Mouse (Mus musculus) hindbrain, embryonic 12.5 days (tissue): ENCODE measurements around the gene Nme3. TPM values are rescaled to one million over a fixed set of nuclear protein-coding genes. Genes with fewer than 3 reads are reported as not detected.

Experiments used
- ATAC-seq: fragments of 200-750 bp; cut with Nextera tagmentation; 2 replicates; pipeline ENCODE4 v1.8.0; 2017; ENCODE audit warnings: moderate TSS enrichment; ENCODE audit not compliant: low FRiP score
- H3K27ac ChIP-seq: fragments of 300-500 bp; sonication (generic); 2 replicates; pipeline ENCODE4 v1.5.1; 2016; ENCODE audit warnings: mild to moderate bottlenecking
- H3K27me3 ChIP-seq: fragments of 300-500 bp; sonication (generic); 2 replicates; pipeline ENCODE4 v1.6.1; 2016; ENCODE audit warnings: mild to moderate bottlenecking
- H3K36me3 ChIP-seq: fragments of 300-500 bp; sonication (generic); 2 replicates; pipeline ENCODE4 v1.6.1; 2016; ENCODE audit warnings: mild to moderate bottlenecking
- H3K4me1 ChIP-seq: fragments of 300-500 bp; sonication (generic); 2 replicates; pipeline ENCODE4 v1.6.1; 2016
- H3K4me2 ChIP-seq: fragments of 300-500 bp; sonication (generic); replicated peaks from 2 replicates; pipeline ENCODE4 v1.6.1; 2016; ENCODE audit warnings: mild to moderate bottlenecking
- H3K4me3 ChIP-seq: fragments of 300-500 bp; sonication (generic); 2 replicates; pipeline ENCODE4 v1.5.1; 2016; ENCODE audit warnings: mild to moderate bottlenecking
- H3K9ac ChIP-seq: fragments of 300-500 bp; sonication (generic); 2 replicates; pipeline ENCODE4 v1.6.1; 2016; ENCODE audit warnings: mild to moderate bottlenecking, moderate library complexity
- H3K9me3 ChIP-seq: fragments of 300-500 bp; sonication (generic); replicated peaks from 2 replicates; pipeline ENCODE4 v1.6.1; 2016; ENCODE audit warnings: mild to moderate bottlenecking
- WGBS: fragments of 180-500 bp; shearing (Covaris S2); methylation state at CpG from one replicate; pipeline ENCODE4 v1.1.7; 2016; 5-methylcytosine and 5-hydroxymethylcytosine counted together
- polyA plus RNA-seq: library from polyadenylated mRNA; unstranded; fragments of >200 nt; fragmentation: Nextera tagmentation; extraction: Ambion mirVana; gene quantifications from 2 replicates; pipeline ENCODE4 v1.2.1, GENCODE M21; 2016

Nme3 gene
- polyA plus RNA-seq, 1 experiment from 2014 or later: 49.8 TPM

DNA sequence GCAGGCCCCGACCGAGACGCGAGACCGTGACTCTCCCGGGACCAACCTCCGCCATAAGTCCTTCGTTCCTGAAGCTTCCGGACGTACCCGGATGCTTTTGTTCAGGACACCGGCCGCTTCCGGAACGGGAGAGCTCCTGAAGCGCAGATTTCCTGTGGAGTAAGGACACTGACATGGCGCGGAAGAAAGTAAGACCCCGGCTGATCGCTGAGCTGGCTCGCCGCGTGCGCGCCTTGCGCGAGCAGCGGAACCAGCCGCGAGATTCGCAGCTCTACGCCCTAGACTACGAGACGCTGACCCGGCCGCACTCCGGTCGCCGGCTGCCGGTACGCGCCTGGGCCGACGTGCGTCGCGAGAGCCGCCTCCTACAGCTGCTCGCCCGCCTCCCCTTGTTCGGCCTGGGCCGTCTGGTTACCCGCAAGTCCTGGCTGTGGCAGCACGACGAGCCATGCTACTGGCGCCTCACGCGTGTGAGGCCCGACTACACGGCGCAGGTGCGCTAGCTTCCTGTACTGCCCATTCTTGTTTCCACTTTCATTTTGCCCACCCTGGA is 1.2 kb upstream of the Nme3 start, which contains the start of the genes Eme2 and Mrps34:
Gene Eme2, minus strand, starts transcription at position 93 of the 553 bp plus-strand sequence.
Gene Mrps34, plus strand, starts transcription at position 122 of the 553 bp plus-strand sequence.
- Histone ChIP-seq H3K27ac (peak within 1 kb of the TSS; percentile 83), H3K9ac (peak within 1 kb of the TSS; percentile 89), H3K36me3 (peaks cover 65% of the 10 kb centered on the region), H3K9me3 (no peaks in the 10 kb centered on the region), H3K4me1 (peaks cover 34% of the 10 kb centered on the region), H3K4me2 (peak within 1 kb of the TSS; percentile 98), H3K27me3 (no peaks in the 10 kb centered on the region), H3K4me3 (peak within 1 kb of the TSS; percentile 78)
- ATAC-seq: peak; percentile 44
- WGBS: under 1% methylated on average over 62 of the region's 62 CpGs

DNA sequence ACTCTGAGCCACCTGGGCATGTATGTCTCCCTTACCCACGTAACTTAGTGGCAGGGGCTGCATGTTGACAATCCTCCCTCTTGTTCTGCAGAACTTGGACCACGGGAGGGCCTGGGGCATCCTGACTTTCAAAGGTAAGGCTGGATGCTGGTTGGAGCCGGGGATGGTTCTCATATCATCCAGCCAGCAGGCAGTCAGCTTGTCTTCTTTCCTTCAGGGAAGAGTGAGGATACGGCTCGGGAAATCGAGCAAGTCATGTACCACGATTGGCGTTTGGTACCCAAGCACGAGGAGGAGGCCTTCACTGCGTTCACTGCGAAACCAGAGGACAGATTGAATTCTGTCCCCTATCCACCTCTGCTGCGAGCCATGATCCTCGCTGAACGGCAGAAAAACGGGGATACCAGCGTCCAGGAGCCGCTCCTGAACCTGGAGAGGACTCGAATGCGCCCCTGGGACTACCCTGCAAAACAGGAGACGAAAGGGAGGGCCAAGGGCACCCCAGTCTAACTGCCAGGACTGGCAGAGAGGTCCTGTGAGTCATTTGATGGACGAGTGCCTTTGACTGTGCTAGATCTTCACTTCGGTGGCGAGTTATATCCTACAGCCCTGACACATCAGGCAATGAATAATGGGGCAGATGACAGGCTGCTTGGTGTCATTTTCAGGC is 594 bp upstream of the Nme3 start:
- Histone ChIP-seq H3K9ac (peak overlapping the region; percentile 89), H3K36me3 (peaks cover 65% of the 10 kb centered on the region), H3K27me3 (no peaks in the 10 kb centered on the region), H3K4me2 (peak overlapping the region; percentile 98), H3K4me1 (peaks cover 34% of the 10 kb centered on the region), H3K9me3 (no peaks in the 10 kb centered on the region), H3K27ac (peak overlapping the region; percentile 83), H3K4me3 (peak overlapping the region; percentile 78)
- ATAC-seq: peak; percentile 7; the same call in 1 of the 2 replicates
- WGBS: 16% methylated on average over 23 of the region's 23 CpGs

DNA sequence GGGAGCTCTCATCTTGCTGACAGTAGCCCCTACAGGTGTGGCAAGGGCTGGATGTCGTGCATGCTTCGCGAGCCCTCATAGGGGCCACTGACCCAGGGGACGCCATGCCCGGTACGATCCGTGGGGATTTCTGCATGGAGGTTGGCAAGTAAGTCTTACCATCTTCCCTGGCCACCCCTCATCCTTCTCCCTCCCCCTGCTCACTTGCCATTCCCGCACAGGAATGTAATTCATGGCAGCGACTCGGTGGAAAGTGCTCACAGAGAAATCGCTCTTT is 631 bp downstream of the Nme3 start:
- Histone ChIP-seq H3K4me2 (peak overlapping the region; percentile 98), H3K36me3 (peaks cover 65% of the 10 kb centered on the region), H3K9me3 (no peaks in the 10 kb centered on the region), H3K4me3 (peak overlapping the region; percentile 78), H3K27me3 (no peaks in the 10 kb centered on the region), H3K4me1 (peaks cover 34% of the 10 kb centered on the region), H3K9ac (peak overlapping the region; percentile 89), H3K27ac (peak overlapping the region; percentile 83; the same call in 1 of the 2 replicates)
- no peak for ATAC-seq
- WGBS: 39% methylated on average over 11 of the region's 11 CpGs

DNA sequence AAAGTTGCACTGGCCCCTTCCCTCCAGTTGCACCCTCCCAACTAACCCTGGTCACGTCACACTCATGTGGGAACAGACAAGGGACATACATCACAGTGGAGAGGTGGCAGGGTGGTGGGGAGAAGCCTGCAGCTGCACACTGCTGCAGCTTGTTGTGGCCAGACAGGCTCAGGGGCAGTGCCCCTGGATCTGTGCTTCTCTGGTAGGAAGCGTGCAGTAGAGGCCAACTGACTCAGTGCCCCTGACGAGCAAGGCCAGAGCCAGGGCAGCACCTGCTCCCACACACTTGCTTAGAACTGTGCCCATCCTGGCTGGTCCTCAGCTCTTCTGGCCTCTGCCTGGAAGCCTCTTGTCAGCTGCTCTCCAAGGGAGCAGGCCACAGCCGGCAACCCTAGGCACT is 1.3 kb downstream of the Nme3 start:
- Histone ChIP-seq H3K4me1 (peaks cover 34% of the 10 kb centered on the region), H3K4me3 (peak overlapping the region; percentile 78; the same call in 1 of the 2 replicates), H3K9me3 (no peaks in the 10 kb centered on the region), H3K9ac (0 out of 2 replicates have a peak overlapping the region, but pooled peaks have one; percentile 14), H3K27me3 (no peaks in the 10 kb centered on the region), H3K27ac (no peak overlapping the region), H3K4me2 (peak overlapping the region; percentile 98), H3K36me3 (peaks cover 65% of the 10 kb centered on the region)
- no peak for ATAC-seq
- WGBS: 88% methylated on average over 4 of the region's 4 CpGs

DNA sequence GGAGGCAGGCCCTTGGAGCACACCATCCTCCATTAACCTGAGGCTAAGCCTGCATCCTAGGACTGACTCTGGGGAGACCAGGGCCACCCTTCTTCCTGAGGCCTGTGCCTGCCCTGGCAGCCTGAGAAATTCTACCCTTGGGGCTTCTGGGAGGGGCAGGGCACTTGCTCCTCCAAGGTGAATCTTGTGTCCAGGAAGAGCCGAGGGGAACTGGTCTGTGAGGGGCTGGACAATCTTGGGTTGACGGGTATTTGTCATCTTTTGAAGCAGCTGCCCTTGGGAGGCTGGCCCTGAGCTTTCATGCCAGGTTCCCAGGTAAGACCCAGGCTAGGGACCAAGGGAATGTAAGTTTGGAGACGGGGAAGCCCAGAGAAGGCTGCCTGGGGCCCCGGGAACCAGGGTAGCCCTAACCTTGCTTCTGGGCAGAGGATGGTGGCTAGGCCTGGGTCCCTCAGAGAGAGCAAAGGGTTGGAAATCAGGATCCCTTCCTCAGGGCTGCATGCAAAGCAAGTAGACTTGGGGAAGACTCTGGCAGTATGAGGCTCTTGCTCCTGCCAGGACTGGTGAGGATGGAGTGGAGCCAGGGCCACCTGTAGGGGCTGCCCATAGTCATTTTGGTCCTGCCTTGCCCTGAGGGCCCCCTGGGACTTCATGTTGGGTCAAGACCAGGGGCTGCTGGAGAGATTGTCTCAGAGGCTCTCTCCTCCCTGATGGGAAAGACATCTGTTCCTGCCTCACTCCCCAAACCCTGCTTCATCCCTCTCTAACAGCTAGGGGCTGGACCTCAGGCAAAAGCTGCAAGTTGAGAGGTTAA is 1.9 kb downstream of the Nme3 start:
- H3K36me3 ChIP-seq: peaks cover 65% of the 10 kb centered on the region
- H3K27me3 ChIP-seq: no peaks in the 10 kb centered on the region
- H3K9ac ChIP-seq: no peak overlapping the region
- peak overlapping the region; percentile 98; the same call in 1 of the 2 replicates for H3K4me2 ChIP-seq
- 82% methylated on average over 4 of the region's 4 CpGs for WGBS
- no peaks in the 10 kb centered on the region for H3K9me3 ChIP-seq
- peaks cover 34% of the 10 kb centered on the region for H3K4me1 ChIP-seq
- no peak overlapping the region for H3K4me3 ChIP-seq
- no peak overlapping the region for H3K27ac ChIP-seq
- ATAC-seq: no peak

DNA sequence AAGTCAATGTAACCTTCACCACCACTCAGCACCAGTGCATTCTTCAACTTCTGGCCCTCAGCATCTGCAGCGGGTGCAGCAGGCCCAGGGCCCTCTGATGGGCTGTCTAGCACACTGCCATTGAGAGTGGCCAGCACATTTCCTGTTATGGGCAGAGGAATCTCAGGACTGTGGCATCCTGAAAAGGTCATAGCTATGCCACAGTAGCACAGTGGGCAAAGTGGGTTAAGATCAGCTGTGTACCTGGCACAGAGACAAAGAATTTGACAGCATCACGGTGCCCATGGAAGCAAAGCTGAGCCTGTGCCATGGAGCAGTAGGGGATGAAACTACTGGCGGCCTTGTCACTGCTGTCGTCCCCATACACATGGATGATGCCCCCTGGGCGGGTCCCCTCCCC is 2.9 kb downstream of the Nme3 start:
- H3K9me3 ChIP-seq: no peaks in the 10 kb centered on the region
- no peak overlapping the region for H3K9ac ChIP-seq
- no peak overlapping the region for H3K27ac ChIP-seq
- no peak overlapping the region for H3K4me3 ChIP-seq
- 87% methylated on average over 5 of the region's 5 CpGs for WGBS
- H3K27me3 ChIP-seq: no peaks in the 10 kb centered on the region
- H3K4me2 ChIP-seq: no peak overlapping the region
- no peak for ATAC-seq
- H3K36me3 ChIP-seq: peaks cover 69% of the 10 kb centered on the region
- H3K4me1 ChIP-seq: peaks cover 27% of the 10 kb centered on the region

DNA sequence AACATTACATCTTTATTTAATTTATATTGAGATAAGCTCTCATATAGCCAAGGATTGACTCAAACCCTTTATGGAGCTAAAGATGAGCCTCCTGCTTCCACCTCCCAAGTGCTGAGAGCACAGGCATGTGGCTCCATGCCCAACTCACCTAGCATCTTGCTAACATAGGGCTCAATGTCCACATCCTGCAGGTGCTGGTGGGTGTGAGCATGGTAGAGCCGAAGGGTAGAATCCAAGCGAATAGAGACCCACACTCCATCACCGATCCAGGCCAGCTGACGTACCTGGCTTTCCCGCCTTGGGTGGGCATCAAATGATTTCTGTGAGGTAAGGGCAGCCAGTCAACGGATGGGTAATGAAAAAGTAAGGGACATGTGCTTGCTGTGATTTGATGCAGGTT is 3.7 kb downstream of the Nme3 start:
- WGBS: 93% methylated on average over 6 of the region's 6 CpGs
- Histone ChIP-seq H3K27me3 (no peaks in the 10 kb centered on the region), H3K9me3 (no peaks in the 10 kb centered on the region), H3K4me2 (no peak overlapping the region), H3K36me3 (peaks cover 78% of the 10 kb centered on the region), H3K4me1 (peaks cover 24% of the 10 kb centered on the region), H3K4me3 (no peak overlapping the region), H3K9ac (no peak overlapping the region), H3K27ac (no peak overlapping the region)
- ATAC-seq: no peak

DNA sequence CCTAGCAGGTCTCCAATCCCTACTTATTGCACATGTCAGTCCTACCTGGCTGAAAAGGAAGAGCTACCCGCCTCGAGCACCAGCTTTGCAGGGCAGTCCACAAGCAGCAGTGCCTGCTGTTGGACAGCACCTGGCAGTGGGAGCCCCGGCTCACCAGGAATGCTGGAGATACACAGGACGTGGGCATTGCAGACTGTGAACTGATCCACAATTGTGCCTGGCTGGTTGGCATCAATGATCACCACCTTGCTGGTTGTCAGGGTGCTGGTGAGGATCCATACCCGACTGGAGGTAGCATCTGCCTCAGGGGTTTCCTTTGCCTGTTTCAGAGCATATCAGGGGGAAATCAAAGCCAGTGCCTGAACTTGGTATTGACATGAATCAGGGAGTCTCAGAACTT is 5.8 kb downstream of the Nme3 start:
- peaks cover 9% of the 10 kb centered on the region for H3K4me1 ChIP-seq
- H3K4me3 ChIP-seq: no peak overlapping the region
- no peak overlapping the region for H3K9ac ChIP-seq
- no peak overlapping the region for H3K27ac ChIP-seq
- 90% methylated on average over 5 of the region's 5 CpGs for WGBS
- H3K9me3 ChIP-seq: no peaks in the 10 kb centered on the region
- no peak overlapping the region for H3K4me2 ChIP-seq
- H3K36me3 ChIP-seq: peaks cover 99% of the 10 kb centered on the region
- ATAC-seq: no peak
- H3K27me3 ChIP-seq: no peaks in the 10 kb centered on the region

DNA sequence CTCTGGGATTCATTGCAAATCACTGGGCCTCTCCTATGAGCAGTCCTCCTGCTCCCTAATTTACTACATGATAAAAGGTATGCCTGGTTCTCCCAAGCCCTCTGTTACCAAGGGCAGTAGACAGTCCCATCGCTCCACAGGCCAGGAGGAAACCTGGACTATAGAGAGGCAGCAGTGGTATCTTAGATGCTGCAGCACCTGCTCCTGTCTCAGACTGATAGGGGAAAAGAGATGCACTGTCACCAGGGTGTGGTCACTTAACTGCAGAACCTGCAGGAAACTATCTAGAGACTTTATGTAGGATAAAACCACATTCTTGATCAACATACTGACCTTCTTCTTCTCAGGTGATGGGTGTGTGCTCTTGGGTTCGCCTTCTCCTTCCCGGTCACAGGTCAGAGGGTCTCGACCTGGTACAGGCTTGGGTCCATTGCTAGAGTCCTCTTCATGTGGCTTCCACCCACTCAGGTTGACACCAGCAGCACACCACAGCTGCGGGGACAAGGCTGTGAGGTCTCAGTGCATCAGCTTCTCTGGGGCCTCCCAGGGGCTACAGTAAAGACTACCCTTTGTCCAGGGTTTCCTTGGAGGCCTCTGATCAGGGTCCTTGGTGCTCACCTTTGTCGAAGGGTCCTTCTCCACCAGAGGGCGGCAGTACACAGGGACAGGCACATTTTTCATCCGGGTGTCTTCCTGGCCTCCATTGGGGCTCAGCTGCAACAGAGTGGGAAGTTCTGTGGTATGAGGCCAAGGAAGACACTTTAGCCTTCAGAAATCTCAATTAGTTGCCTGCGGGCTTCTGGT is 6.6 kb downstream of the Nme3 start:
- no peak overlapping the region for H3K27ac ChIP-seq
- H3K4me2 ChIP-seq: no peak overlapping the region
- H3K9ac ChIP-seq: no peak overlapping the region
- H3K4me1 ChIP-seq: peaks cover 2% of the 10 kb centered on the region
- H3K4me3 ChIP-seq: no peak overlapping the region
- no peaks in the 10 kb centered on the region for H3K9me3 ChIP-seq
- ATAC-seq: no peak
- 68% methylated on average over 9 of the region's 9 CpGs for WGBS
- H3K36me3 ChIP-seq: peaks cover 99% of the 10 kb centered on the region
- H3K27me3 ChIP-seq: no peaks in the 10 kb centered on the region

DNA sequence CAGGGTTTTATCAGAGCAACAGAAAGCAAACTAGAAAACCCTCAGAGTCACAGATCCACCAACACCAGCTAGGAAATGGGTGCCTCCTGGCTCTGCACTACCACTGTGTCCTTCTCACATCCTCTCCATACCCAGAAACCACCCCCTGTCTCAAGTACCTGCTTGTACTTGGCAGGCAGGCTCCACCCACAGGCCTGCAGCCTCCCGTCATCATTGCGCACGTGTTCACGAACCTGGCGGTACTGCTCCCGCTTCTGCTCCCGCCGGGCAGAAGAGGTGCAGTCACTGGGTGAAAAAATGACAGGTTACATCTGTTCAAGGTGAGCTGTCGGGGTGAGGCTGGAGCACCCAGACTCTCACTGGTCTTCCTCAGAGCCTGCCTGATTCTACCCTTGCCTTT is 7.5 kb downstream of the Nme3 start:
- peaks cover 99% of the 10 kb centered on the region for H3K36me3 ChIP-seq

DNA sequence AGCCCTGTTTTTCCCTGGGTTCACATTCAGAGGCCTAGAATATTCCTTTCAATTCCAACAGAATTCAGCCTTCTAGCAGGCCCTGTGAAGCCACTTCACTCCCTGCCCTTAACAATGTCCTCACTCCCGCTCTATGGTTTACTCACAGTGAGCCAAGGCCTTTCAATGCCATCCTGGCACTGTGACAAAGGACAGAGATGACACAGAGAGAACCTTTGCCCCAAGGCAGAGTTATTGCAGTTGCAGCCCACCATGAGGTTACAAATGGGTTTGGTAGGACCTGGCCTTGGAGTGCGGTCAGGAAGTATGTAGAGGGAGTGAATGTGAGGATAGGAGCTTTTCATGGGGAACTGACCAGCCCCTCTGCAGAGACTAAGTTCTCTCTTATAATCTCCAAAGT is 11.3 kb downstream of the Nme3 start:
- 94% methylated on average over 2 of the region's 2 CpGs for WGBS

More for the DNA sequence above, 7.5 kb downstream of the Nme3 start:
- no peaks in the 10 kb centered on the region for H3K4me1 ChIP-seq
- no peak for ATAC-seq
- H3K4me3 ChIP-seq: no peak overlapping the region
- no peaks in the 10 kb centered on the region for H3K9me3 ChIP-seq
- no peaks in the 10 kb centered on the region for H3K27me3 ChIP-seq
- no peak overlapping the region for H3K4me2 ChIP-seq
- H3K27ac ChIP-seq: no peak overlapping the region
- WGBS: 91% methylated on average over 9 of the region's 9 CpGs
- H3K9ac ChIP-seq: no peak overlapping the region

DNA sequence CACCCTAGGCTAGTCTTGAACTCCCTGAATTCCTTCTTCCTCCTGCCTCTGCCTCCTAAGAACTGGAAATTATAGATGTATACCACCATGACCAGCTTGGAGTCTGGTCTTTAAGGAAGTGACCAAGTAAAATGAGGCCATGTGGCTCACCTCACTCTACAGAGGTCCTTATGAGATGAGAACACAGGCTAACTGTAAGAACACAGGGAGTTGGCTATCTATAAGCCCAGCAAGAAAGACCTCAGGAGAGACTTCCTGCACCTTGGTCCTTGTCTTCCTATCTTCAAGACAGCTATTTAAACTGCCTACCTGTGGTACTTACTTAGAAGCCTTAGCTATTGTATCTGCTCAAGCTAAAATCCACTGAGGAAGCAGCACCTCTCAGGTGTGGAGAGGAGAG is 17.7 kb downstream of the Nme3 start:
- Histone ChIP-seq H3K4me2 (no peak overlapping the region), H3K27ac (no peak overlapping the region), H3K9me3 (no peaks in the 10 kb centered on the region), H3K4me1 (no peaks in the 10 kb centered on the region), H3K27me3 (no peaks in the 10 kb centered on the region), H3K9ac (no peak overlapping the region), H3K4me3 (no peak overlapping the region), H3K36me3 (peaks cover 96% of the 10 kb centered on the region)
- no peak for ATAC-seq

More for the DNA sequence above, 11.3 kb downstream of the Nme3 start:
- H3K36me3 ChIP-seq: peaks cover 99% of the 10 kb centered on the region
- no peak overlapping the region for H3K4me2 ChIP-seq
- H3K4me1 ChIP-seq: no peaks in the 10 kb centered on the region
- H3K4me3 ChIP-seq: no peak overlapping the region
- no peaks in the 10 kb centered on the region for H3K9me3 ChIP-seq
- no peaks in the 10 kb centered on the region for H3K27me3 ChIP-seq
- ATAC-seq: no peak
- H3K27ac ChIP-seq: no peak overlapping the region
- H3K9ac ChIP-seq: no peak overlapping the region
